Mouse (Mus musculus): ENCODE results near the gene Txndc2.

Gene Txndc2

GRCm38 (mm10) chr17:65611721-65612120, 30.2 kb downstream of the Txndc2 start:
- no peak for DNase-seq

- no peak for DNase-seq
Observed at GRCm38 (mm10) chr17:65608743-65609142, 33.2 kb downstream of the Txndc2 start.

GRCm38 (mm10) chr17:65608312-65608687, 33.7 kb downstream of the Txndc2 start:
- no peak for DNase-seq

- DNase-seq: no peak
Observed at GRCm38 (mm10) chr17:65607574-65608311, 34.2 kb downstream of the Txndc2 start.

GRCm38 (mm10) chr17:65606014-65606413, 36.0 kb downstream of the Txndc2 start:
- DNase-seq: no peak

GRCm38 (mm10) chr17:65604892-65605291, 37.1 kb downstream of the Txndc2 start:
- no peak for DNase-seq

GRCm38 (mm10) chr17:65604315-65604714, 37.7 kb downstream of the Txndc2 start:
- no peak for DNase-seq

GRCm38 (mm10) chr17:65597857-65598486, 44.0 kb downstream of the Txndc2 start:
- DNase-seq: no peak

GRCm38 (mm10) chr17:65594687-65595086, 47.3 kb downstream of the Txndc2 start:
- DNase-seq: no peak

All from kidney, adult 11 months (tissue).